Mouse (Mus musculus) embryo, embryonic 11.5 days (tissue): ENCODE measurements around the gene Naip1.
"Not testable (repeated sequence)": the region's sequence is repeated elsewhere in the genome, so short reads cannot be mapped to it uniquely, and the experiment has no call there.

Experiments used
- DNase-seq: peaks from one replicate; pipeline ENCODE4 v3.0.0-alpha.2; 2012; ENCODE audit warnings: low read depth, low spot score

The Naip1 gene

DNA sequence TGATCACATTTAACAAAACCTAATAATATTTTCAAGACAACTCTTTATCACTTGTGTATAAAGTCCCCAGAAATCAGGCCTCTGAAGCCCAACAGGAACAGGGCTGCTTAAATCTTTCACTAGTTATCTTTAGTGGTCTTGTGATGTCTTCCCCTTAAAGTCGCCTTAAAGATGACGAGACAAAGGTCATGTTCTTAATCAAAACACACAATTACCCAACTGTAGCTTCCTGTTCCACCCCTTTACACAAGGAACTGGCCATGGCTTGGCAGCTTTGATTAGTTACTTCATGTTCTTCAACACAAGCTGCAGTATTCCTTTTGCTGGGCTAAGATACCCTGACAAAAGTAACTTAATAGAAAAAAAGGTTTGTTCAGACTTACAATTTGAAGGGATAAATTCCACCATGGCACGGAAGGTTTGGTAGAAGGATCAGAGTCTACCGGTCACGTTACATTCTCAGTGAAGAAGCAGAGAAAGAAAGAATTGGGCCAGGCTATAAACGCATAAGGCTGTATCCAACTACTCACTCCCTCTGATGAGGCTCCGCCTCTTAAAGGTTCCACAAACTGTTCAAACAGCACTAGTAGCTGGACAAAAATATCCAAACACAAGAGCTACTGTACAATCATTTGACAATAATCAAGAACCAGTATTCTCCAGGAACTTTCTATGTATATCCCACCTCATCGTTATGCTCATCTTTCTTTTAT lies at the start of gene Naip1:
TSS of gene Naip1 (minus strand) at position 455 of the 713 bp plus-strand sequence.
- DNase-seq, result not testable (repeated sequence)

DNA sequence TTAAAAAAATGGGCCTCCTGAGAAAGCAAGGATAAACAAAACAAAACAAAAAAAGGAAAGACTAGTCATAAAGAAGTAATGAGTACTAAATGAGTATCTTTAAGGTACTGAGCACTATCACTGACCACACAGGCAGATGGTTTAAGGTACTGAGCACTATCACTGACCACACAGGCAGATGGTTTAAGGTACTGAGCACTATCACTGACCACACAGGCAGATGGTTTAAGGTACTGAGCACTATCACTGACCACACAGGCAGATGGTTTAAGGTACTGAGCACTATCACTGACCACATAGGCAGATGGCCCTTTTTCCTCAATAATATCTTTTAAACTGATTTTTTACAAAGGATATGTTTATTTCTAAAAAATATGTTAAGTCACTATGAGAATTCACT lies 47.0 kb upstream of the Naip1 start:
- not testable (repeated sequence) for DNase-seq

DNA sequence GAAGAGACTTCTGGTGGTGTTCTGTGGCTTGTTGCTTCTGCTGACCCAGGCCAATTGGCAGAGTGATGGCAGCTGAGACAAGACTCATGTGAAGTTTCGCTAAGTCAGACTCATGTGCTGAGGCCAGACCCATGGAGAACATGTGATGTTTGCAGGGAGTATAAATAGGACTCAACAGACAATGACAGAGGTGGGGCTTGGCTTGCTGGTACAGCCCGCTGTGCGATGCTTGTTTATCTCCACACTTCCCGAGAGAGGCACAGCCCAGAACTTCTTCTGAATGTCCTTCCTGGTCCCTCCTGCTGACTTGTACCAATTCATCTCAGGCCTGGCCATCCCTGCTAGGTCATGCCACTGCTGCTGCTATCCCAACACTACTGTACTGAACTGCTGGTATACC lies 42.7 kb upstream of the Naip1 start:
- no peak for DNase-seq

DNA sequence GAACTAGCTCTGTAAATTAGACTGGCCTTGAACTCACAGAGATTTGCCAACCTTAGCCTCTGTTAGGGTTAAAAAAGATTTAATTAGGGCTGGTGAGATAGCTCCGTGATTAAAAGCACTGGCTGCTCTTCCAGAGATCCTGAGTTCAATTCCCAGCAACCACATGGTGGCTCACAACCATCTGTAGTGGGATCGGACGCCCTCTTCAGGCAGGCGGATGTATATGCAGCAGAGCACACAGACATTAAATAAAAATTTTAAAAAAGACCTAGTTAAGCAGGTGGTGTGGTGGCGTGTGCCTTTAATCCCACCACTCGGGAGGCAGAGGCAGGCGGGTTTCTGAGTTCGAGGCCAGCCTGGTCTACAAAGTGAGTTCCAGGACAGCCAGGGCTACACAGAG lies 41.7 kb upstream of the Naip1 start:
- DNase-seq, result not testable (repeated sequence)

DNA sequence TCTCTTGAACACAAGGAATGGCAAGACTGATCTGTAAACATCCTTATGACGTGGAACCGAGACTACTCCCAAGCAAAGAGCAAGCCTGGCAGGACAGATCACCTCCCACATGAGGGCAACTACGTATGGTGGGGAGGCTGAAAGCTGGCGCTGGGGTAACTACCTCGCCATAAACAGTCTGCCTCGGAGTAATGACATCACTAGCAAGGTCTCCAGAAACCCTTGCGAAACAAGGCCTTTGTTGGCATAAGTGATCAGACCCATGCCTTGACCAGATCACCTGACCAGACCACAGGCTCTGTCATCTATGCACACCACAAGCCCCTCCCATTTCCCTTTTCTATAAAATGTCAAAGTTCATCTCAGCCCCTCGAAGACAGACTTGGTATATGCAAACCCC lies 40.6 kb upstream of the Naip1 start:
- no peak for DNase-seq

DNA sequence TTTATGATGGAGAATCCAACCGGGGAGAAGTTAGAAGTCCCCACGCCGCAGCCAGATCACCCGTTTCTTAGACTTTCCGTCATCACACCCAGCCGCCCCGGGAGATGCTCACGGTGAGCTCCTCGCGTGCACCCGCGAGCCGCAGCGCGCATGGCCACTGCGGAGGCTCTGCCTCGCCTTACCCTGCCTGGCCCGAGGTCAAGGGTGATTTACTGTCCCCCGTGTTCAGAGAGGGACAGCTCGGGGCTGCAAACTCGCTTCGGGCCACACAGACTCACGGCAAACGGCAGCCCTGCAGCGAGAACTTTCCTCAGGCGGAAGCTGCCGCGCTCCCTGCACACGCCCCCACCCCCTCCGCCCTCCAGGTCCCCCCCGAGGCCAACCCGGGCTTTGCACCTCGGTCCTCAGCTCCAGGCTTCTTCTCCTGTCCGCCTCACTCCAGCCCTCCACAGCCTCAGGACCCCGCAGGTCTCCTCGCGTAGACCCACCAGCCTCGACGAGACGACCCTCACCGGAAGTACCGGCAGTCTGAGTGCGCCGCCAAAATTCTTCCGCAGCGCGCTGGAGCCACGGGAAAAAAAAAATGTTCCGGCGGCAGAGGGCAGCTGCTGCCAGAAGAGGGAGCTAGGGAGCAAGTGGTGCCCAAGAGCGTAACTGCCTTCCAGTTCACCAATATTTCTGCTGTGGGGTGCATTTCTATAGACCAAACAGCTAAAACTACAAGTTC lies 39.6 kb upstream of the Naip1 start, which contains the start of gene Gtf2h2:
TSS of gene Gtf2h2 (minus strand) at position 519 of the 727 bp plus-strand sequence.
- DNase-seq, result peak; percentile 74

DNA sequence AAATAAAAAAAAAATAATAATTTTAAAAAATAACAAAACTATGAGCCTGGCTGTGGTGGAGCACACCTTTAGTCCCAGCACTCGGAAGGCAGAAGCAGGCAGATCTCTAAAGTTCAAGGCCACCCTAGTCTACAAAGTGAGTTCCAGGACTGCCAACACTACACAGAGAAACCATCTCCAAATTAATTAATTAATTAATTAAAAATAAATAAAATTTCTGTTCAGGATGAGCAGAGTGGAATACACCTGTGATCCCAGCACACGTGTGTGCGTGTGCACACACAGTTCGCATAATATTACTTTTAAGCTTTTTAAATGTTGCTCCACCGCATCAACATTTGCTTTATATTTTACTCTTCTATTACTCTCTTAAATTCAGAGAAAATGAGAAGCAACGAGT lies 39.0 kb upstream of the Naip1 start:
- DNase-seq, result no peak

DNA sequence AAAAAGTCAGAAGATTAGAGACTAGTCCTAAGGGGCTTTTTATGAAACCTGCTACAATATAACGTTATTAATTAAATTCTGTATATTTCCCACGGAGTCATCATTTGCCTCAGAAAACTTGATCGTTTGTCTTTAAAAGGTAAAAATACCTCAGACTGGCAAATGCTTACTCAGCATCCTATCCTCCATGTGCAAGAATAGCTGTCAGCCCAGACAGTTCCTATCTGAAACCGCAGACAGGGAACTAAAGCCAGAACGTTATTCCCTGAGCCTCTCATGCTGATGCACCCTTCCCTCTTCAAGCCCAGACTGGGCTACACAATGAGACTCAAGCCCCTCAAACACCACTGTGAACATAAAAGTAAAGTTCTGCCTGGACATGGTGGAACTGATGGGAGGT lies 37.8 kb upstream of the Naip1 start:
- no peak for DNase-seq

DNA sequence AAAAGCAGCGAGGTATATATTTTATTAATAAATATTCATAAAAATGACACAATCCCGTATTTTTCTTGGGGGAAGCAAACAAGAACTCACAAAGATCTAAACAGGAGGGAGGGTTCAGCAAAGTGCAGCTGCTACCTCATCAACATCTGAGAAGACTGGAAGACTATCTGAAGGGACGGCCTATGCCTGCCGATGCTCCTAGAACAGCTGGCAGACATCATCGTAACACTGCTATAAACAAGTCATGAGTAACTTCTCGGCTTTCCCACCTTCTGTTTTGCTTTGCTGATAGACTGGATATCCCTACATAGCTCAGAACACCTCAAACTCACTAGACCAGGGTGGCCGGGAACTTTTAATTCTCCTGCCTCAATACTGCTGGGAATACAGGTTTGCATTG lies 30.9 kb upstream of the Naip1 start:
- DNase-seq, result no peak

DNA sequence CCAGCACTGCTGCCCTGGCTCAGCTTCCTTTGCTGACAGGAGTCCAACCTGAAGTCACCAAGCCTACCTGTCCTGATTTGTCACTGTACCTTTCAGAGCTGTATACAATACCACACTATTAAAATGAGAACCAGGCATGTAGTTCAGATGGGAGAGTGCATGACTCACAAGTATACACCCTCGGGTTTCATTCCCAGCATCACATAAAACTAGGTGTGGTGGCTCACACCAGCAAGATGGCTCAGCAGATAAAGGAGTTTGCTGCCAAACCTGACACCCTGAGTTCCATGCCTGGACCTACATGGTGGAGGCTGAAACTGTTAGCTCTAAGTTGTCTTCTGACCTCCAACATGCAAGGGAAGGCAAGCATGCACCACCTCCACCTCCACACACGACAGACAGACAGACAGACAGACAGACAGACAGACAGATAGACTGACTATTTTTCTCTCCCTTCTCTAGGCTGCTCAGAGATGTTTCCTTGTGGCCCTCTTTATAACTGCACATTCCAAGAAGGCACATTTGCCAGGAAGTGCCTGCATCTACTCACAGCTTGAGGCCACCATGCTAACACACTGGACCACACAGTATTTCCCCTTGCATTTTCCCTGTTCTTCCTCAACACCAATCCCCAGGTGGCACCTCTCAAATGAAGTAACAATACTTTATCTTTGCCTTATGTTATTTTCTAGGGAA lies 11.0 kb upstream of the Naip1 start:
- DNase-seq, result no peak

DNA sequence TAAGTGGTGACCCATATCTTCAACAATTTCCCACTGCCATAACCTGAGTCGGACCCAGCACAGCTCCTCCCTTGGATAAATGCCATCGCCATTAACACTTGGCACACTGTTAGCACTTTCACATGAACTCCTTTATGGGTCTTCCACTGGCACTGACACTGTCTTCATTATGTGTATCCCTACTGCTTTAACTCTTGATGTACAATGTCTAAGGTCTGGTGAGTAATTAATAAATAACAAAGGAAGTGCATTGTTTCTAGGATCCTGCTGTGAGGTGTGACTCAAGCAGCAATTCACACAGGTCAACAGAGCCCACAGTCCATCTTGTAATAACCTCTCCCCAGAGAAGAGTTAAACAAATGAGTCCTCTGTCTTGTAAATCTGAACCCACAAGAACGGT lies 8.7 kb upstream of the Naip1 start:
- DNase-seq, result no peak

DNA sequence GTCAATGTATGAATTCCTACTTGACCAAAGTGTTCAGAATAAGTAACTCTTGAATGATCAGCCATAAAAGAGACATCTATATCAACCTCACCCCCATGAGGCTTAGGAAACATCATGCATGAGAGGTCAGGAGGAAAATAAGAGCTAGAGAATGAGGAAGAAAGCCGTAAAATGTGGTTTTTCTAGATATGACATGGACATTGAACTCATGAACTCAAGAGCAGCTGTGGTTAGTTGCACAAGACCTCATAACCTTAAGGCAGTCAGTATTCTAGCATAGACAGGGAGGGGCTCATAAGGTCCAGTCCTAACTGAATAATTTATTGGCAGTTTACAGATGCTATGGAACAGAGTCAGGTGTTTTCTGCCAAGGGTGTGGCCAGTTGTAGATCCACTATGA lies 3.2 kb downstream of the Naip1 start:
- DNase-seq, result no peak

DNA sequence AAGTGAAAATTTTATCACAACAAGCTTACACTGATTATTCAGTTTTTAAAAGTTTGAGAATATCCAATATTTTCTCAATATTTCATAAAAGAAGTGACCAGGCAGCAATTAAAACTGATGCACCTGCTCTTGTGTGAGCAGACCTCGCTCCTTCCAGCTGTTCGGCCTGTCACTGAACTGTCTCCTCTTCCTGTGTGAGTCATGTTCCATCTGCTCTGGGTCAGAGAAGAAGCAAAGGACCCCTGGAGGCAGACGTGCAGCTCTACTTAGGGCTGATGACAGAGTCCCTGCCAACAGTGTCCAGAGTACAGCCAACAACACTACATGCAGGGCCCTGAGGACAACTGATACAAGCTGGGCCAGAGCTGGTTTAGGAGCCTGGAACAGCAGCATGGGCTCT lies 12.6 kb downstream of the Naip1 start:
- no peak for DNase-seq

DNA sequence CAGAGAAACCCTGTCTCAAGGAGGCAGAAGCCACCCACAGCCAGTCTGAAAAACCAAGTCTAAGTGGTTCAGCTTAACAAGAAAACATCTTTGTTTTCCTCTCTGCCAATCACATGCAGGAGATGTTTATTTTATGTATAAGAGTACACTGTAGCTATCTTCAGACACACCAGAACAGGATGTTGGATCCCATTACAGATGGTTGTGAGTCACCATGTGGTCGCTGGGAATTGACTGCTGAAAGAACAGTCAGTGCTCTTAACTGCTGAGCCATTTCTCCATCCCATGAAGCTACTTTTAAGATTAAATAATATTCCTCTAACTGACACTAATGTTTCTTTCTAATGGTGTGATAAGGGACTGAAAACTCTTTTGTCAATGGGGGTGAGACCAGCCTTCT lies 14.0 kb downstream of the Naip1 start:
- no peak for DNase-seq

DNA sequence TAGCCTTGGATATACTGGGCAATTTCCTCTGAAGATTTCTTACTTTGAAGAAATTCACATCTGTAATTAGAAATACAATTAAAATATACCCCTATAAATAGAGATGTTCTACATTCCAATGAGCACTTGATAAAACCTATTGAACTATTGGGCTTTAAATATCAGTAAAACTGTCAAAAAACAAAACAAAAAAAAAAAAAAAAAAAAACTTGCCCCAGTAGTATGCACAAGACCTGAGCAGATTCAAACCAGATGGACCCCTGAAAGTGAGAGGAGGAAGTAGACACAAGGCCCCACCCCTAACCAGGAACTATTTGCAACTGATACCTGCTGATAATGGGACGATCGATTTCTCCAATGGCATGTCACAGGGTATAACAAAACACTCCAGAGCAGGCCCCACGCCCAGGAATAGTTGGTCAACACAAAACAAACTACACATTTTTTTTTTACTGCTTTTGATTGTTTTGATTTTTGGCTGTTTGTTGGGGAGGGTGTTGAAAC lies 15.3 kb downstream of the Naip1 start:
- DNase-seq, result no peak

DNA sequence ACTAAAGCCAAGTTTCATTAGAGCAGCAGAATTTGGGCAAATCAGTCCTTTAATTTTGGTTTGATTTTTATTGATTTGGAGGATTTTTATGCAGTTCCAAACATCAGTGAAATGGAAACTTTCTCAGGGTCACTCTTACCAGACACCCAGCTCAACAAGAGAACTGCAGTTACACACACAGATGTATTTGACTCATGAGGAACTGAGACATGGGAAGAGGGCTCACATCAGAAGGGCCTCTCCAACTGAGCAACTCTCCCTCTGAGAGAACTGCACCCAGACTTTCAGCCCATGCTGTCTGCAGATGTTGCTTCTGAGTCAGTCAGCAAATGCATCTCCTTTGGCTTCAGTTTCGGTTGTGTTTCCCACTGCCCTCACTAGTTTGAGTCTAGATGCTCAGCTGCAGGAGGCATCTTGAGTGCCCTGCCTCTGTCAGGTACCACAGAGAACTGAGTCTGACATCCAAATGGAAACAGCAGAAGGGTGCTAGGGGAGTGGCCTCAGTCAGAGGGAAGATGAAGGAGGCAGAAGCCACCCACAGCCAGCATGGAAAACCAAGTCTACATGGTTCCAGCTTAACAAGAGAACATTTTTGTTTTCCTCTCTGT lies 16.0 kb downstream of the Naip1 start:
- DNase-seq, result not testable (repeated sequence)

DNA sequence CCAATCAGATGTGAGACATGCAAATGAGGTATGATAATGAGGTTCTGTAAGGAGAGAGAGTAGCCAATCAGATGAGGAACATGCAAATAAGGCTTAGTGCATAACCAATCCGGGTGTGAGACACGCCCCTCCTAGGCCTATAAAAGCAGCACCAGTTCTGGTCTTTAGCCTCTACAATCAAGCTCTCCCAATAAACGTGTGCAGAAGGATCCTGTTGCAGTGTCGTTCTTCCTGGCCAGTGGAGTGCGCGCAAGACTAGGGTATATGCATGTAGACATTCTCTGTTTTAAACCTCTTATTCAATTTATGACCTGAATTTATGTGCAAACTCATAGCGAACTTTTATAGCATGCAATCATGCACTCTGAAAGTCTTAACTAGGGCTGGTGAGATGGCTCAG lies 32.7 kb downstream of the Naip1 start:
- not testable (repeated sequence) for DNase-seq

DNA sequence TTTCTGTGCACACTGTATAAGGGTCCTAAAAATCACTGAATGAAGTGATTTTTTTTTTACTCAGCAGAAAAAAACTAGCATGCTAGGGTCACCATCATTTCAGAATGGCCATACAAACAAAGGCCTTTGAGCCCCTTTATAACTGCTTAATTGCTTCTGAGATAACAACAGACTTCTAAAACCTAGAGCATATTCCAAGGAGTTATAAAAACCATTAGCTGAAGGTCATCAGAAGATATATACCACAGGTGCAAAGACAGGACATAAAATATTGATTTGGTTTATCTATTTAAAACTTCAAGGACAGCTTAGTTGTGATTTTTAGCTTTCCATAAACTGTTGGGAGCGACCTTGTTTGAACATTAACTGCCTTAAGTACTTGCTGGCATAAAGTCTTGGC lies 38.2 kb downstream of the Naip1 start:
- no peak for DNase-seq

DNA sequence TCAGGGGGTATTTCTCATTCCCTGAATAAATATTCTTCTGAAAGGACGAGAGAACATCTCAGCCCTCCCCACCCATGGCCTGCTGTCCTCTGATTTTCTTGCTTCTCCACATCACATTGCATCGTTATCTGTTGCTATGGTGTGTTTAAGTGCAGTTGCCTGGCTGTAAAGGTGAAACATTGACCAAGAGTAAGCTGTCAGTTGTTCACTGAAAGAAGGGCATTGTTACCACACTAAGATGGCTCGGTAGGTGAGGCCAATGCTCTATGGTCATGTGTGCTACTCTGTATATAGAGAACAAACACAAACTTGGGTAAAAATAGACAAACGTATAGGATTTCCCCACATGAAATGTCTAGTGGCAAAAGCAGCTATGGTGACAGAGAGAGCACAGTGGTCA lies 42.8 kb downstream of the Naip1 start:
- no peak for DNase-seq

DNA sequence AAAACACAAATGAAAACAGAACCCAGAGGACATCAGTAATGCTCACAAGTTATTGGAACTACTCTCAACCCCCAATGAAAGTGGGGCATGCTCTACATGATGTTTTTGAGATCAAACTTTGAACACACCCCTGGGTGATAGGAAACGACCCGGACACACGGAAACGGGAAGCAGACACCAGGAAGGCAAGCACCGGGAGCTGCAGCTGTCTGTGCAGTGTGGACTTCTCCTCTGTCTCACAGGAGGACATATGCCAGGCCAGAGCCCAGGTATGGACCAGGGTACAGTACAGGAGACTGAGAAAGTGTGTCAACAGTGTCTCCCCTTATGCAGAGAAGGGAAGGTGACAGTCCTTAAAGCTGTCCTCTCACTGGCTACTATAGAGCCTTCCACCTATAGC lies 43.5 kb downstream of the Naip1 start:
- DNase-seq, result no peak

DNA sequence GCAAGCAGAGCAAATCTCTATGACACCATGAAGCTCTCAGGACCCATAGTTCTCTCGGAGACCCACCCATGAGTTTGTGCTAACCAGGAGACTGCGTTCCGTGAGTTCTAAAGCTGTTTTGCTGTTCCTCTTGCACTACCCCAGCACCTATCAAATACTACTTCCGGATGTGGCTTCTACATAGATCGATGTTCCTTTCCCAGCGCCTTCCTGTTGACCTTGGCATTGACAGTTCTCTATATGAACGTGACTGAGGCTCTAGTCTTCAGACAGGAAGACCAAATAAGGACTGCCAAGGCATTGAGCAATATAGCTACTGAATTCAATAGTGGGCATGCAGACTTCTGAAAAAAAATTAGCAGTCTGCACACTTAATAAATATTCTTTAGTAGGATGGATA lies 44.4 kb downstream of the Naip1 start:
- DNase-seq, result no peak
